Mouse (Mus musculus) brain, embryonic 14.5 days (tissue): ENCODE data around the gene Pigx.

ENCODE experiments used
- CTCF ChIP-seq: fragments of 200-500 bp; IDR thresholded peaks from 2 replicates; pipeline ENCODE4 v1.5.1; 2012; ENCODE audit warnings: inconsistent platforms, mild to moderate bottlenecking, moderate library complexity, borderline replicate concordance; ENCODE audit not compliant: insufficient read depth, insufficient read length; ENCODE audit errors: extremely low read depth
- POLR2A ChIP-seq: fragments of 200-500 bp; IDR thresholded peaks from 2 replicates; pipeline ENCODE4 v1.6.1; 2012; ENCODE audit warnings: mild to moderate bottlenecking, inconsistent platforms, borderline replicate concordance; ENCODE audit not compliant: poor library complexity, insufficient read depth, insufficient read length, severe bottlenecking; ENCODE audit errors: extremely low read depth

DNA sequence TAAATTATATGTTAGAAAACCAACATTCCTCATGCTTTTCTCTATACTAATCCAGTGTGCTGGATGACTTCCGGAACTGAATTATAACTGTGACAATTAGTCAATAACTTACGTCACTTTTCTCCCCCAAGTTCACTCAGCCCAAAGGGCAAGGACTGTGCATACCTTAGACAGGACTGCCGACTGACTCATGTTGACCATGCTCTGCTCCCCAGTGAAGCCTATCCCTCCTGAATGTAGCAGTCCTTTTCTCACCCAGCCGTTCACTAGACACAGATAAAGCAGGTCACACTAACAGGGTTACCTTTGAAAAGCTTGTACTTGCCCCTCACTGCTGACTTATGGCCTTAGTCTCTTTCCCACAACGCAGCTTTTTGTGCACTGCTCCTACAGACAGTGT is 40.7 kb downstream of the Pigx start:
- TF ChIP-seq POLR2A (no peak), CTCF (no peak)
